Mouse (Mus musculus) adrenal gland, adult (tissue): Measurements from ENCODE around the gene Catsperb.
"Not testable (repeated sequence)": the region's sequence is repeated elsewhere in the genome, so short reads cannot be mapped to it uniquely, and the experiment has no call there.

Experiments used
- DNase-seq, 2 experiments: peaks; one replicate each; pipeline ENCODE4 v3.0.0; 2022 to 2023; ENCODE audit warnings: low spot score in 1 of 2; ENCODE audit not compliant: inconsistent age in 2 of 2

Gene Catsperb

DNA sequence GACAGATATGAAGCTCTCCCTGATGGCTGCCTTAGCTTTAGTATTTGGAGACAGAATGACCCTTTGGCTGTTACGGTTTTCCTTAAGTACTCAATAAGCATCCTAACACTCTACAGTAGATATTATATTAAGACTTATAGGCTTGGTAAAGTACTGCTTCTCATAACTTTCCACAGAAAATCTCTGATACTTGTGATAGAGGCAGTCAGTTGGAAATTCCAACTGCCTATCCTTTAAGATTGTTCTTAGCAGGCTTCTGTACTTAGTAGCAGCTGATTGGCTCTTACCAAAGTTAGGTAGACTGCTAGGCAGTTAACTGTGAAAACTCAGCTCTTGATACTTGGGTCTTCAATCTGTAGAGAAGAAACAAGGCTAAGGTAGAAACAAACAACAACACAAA lies at the start of gene Catsperb:
TSS of gene Catsperb (plus strand) at position 301 of the 400 bp plus-strand sequence.
- DNase-seq, result not testable (repeated sequence)

- DNase-seq, result peak in 1 of 2 experiments; percentile 32
Measured at GRCm38 (mm10) chr12:101361468-101361867, 43.0 kb upstream of the Catsperb start.

DNA sequence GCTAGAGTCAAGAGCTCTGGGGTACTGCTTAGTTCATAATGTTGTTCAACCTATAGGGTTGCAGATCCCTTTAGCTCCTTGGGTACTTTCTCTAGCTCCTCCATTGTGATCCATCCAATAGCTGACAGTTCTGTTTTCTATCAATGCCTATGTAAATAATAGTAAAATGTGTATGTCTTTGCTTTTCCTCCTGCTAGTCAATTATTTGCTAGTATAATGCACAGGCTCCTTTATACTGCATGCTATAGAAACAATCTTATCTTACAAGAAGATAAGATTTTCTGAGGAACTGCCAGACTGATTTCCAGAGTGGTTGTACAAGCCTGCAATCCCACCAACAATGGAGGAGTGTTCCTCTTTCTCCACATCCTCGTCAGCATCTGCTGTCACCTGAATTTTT lies 23.0 kb upstream of the Catsperb start:
- DNase-seq, result not testable (repeated sequence)

- DNase-seq, result no peak
Measured at GRCm38 (mm10) chr12:101426131-101426530, 21.7 kb downstream of the Catsperb start.

DNA sequence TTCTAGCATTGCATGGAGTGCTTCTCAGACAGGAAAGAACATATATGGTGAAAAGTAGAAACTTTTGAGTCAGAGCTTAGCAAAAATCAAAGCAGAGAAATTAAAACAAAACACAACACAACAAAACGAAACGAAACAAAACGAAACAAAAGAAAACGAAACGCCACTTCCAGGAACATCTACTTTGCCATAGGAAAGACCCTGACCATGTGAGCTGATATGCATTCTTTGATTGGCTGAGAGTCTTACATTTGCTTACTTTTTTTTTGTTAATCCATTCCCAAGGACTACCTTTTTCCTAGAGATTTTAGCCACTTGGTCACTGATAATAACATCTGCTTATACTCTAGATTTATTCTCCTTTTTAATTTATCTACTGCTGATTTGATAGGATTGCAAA lies 57.6 kb downstream of the Catsperb start:
- DNase-seq, result no peak

DNA sequence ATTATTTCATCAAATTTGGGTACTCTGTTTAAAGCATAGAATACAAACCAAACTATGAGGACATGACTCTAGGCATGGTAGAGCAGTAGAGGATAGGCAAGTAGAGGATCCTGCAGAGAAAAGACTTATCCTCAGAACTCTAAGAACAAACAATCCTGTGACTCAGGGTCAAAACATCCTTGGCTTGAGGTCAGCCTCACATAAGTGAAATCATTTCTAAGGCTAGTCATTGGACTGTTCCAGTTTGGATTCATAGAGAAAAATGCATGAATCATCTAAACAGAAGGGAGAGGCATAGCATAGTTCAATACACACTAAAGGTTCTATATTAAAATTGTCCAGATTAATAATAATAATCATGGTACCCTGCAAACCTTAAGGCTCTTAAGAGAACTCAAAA lies 79.1 kb downstream of the Catsperb start:
- peak in 1 of 2 experiments; percentile 28 for DNase-seq

DNA sequence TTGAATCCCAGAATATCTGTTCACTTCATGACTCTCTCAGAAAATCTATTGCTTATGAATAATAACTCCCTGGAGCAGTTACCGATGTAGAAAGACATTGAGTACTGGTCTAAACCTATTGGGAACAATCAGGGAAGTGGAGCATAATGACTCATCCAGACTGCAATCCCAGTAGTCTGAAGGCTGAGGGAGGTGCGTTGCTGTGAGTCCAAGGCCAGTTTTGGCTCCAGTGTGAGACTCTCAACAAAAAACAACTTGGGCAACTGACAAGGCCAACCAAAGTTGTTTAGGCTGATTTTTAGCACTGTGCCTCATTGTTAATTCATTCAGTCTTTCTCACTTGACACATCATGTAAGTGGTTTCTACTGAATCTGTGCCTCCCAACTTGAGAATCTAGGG lies 106.9 kb downstream of the Catsperb start:
- DNase-seq, result peak; percentile 36 to 77

GRCm38 (mm10) chr12:101606622-101607021 lies 202.2 kb downstream of the Catsperb start:
- not testable (repeated sequence) for DNase-seq

- no peak for DNase-seq
Measured at GRCm38 (mm10) chr12:101633137-101633536, 228.7 kb downstream of the Catsperb start.

GRCm38 (mm10) chr12:101667502-101667901 lies 263.0 kb downstream of the Catsperb start:
- no peak for DNase-seq
